Mouse (Mus musculus) spleen, postnatal 36 days (tissue): ENCODE measurements at regions not wholly inside any gene's neighbourhood (a gene's known extent, or its start where the extent isn't known, plus 50 kb on each side); places are given as distances from the start of the nearest gene placed in this dataset.
"Not testable (repeated sequence)": the region's sequence is repeated elsewhere in the genome, so short reads cannot be mapped to it uniquely, and the experiment has no call there.

ENCODE experiments used
- DNase-seq, 2 experiments: peaks; one replicate each; pipeline ENCODE4 v3.0.0; 2022; ENCODE audit warnings: low spot score in 2 of 2, mixed read lengths in 1 of 2

DNA sequence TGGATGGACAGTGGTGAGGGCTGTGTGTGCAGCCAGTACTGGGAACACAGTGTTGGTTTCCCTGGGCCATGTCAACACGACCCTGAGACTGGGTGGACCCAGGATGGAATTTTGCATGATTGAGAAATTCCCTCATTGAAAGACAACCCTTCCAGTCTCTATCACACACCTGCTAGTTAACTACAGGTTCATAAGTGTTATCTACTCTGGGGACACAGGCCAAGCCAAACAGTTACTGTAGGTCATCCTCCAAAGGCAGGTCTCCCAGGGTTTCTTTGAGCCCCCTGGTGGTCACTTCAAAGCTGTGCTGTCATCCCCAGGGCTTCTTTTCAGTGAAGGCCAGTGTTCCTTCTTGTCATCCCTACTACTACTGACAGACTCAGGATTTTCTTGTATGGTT is 276.7 kb downstream of the Cyp26b1 start:
- no peak for DNase-seq

DNA sequence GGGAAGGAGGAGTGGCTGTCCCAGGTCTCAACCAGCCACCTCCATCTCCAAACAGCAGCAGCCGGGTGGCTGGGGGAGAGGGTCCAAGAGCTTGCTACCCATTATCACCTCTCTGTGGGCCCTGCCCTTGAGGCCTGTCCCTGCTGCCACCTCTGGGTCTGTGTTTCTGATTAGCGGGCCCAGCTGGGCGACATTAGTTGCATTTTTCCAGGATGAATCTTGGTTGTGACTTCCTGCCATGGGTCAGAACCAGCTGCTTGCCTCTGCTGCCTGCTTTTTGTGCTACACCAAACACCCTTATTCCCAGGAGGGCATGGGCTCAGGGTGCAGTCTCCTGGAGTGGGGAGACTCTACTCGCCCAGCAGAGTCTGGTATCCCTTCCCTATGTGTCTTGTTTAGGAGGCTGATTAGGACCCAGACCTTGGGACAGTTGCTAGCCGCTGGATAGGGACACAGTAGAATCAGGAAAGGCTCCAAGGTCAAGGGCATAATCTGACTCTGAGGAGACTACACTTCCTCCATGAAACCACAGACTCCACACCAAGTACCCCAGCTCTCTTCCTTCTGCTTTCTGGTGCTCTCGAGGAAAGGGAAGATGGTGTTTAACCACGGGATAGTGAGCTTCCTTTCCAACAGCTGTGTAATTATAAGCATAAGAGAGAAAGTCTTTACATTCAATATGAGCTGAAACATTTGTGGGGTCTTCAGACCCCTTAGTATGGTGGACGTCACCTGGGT is 278.4 kb downstream of the Cyp26b1 start:
- DNase-seq, result no peak

DNA sequence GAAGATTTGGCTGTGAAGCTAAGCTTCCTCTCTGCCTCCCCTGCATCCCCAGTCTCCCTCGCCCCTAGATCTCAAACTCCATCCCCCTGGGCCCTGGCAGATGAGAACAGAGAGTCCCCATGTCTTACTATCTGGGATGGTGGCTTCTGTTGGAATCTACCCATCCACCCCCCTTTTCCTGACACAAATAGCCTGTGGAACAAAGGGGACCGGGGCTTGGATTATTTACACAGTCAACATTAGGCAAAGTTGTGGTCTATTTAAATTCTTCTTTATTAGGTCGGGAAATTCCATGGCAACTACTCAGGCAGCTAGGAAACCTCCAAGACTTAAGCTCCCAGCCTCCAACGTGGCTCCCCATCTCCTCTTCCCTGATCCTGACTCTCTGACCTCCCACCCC is 279.9 kb downstream of the Cyp26b1 start:
- DNase-seq, result no peak

DNA sequence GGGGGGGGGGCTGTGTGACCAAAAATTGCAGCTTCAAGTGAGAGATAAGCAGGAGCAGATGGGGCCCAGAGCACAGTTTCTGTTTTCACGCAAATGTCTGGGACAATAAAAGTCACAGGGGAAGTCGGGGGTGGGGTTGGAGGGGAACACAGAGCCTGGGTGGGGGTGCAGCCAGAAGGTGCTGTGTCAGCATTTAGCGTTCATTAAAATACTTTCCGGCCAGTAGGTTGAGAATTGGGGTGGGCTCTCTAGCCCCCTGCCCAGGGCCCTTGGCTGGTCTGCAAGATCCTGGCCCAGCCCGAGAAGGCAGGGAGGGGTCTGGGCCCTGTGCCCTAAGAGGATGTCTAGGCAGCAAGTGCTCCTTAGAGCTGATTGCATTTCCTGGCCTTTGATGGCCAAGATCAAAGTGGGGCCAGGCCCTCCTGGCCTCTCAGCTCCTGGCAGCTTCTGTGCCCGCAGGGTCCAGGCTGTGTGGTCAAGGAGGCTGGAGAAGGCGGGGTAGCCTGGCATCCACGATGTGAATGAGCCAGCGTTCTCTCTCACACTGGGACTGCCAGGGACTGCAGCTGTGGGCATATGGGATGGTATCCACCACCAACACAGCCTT is 283.0 kb downstream of the Cyp26b1 start:
- no peak for DNase-seq

DNA sequence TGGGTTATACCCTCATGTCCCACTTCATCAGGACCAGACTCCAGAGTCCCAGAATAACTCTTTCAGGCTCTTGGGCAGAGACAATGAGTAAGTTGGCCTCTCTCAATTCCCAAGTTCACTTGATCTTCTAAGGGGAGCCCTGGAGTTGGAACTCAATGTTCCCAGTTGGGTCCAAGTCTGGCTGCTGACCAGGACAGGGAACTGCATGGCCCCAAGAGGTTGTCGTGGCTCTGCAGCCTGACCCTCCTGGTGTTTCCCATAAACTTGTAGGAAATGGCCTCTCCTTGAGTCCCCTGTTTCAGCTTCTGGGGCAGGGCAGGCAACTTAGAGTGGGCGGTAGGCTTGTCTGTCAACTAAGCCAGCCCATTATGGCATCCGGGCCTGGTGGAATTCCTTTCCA is 286.2 kb downstream of the Cyp26b1 start:
- no peak for DNase-seq

DNA sequence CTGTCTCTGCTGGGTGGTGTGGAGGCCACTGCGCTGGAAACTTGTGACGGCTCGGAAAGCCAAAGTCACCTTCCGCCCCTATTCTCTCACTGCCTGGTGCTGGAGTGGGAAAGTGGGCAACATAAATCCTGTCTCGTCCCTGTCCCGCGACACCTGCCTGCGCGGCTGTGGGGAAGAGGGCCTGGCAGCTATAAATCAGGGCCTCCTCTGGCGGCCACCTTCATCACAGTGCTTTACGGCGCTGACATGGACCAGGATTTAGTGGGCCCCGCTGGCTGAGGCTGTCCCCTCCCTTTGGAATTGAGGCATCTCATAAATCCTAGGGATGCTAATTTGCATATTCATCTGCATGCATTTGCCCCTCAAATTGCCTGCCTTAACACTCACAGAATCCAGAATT is 287.1 kb downstream of the Cyp26b1 start:
- no peak for DNase-seq

DNA sequence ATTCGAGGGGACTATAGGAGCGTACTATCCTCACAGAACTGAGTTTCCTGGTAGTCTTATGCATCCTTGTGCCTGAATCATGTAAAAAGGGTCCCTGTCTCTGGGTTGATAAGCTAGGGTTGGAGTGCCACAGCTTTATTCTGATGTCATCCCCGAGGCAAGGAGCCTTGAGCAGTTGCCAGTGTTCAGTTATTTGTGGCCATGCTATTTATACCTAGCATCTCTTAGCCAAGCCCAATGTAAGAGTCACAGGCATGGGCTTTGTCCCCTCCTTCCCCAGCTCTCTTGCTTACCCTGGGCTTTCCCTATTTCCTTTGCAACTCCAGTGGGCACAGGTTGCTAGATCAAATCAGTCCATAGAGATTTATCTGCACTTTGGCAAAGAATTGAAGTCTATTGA is 288.6 kb downstream of the Cyp26b1 start:
- DNase-seq, result no peak

DNA sequence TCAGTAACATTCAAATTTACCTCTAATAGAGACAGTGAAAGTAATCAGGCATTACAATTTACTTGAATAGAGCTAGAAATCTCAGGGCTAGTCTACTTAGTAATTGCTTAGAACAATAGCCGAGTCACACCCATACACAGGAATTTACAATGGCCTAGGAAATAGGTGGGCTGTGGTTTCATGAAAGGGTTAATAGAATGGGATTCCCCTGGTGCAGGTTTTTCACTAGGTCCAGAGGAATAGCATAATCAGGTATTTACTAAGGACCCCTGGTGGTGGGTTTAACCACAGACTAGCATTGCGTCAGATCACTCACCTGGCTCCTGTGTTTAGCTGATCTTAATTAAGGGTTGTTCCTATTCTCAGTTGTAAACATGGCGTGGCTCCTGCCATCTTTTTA is 290.8 kb downstream of the Cyp26b1 start:
- not testable (repeated sequence) for DNase-seq

DNA sequence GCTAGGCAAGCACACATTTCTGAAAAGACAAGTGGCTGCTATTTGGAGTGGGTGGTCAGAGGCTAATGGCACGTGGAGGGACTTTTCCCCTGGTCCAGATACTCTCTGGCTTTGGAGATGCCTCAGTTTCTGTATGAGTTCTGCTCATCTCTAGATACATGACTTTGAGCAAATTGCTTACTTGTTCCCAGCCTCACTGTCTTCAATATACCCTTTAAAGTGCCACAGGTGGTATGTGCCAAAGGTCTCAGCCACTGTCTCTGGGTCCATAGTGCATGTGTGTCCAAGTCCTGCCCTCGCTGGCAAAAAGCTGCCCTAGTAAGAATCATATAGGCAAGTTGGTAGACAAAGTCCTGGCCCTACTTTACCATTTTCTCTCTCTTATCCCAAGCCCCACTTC is 291.5 kb downstream of the Dysf start:
- DNase-seq, result no peak

DNA sequence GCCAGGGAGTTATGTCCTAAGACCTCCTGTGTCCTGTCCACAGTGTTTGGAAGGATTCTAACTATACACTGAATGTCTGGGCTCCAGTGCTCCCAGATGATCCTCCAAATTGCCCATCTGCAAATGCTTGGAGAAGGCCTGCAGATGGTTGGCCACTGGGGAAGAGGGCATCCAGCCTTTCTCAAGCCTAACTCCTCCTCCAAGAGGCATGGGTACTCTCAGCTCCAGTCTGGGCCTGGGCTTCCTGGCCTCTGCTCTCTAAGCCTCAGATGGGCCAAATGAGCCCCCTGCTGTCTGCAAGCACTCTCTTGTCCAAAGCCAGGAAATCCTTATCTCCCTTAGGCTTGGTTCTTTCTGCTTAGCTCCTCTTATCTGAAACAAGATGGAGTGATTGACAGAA is 290.8 kb downstream of the Dysf start:
- DNase-seq, result no peak

DNA sequence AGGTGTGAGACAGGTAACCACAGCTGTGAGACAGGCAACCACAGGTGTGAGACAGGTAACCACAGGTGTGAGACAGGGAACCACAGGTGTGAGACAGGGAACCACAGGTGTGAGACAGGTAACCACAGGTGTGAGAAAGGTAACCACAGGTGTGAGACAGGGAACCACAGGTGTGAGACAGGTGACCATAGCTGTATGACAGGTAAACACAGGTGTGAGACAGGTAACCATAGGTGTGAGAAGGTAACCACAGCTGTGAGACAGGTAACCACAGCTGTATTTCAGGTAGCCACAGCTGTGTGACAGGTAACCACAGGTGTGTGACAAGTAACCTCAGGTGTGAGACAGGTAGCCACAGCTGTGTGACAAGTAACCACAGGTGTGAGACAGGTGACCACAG is 265.5 kb downstream of the Dysf start:
- not testable (repeated sequence) for DNase-seq

DNA sequence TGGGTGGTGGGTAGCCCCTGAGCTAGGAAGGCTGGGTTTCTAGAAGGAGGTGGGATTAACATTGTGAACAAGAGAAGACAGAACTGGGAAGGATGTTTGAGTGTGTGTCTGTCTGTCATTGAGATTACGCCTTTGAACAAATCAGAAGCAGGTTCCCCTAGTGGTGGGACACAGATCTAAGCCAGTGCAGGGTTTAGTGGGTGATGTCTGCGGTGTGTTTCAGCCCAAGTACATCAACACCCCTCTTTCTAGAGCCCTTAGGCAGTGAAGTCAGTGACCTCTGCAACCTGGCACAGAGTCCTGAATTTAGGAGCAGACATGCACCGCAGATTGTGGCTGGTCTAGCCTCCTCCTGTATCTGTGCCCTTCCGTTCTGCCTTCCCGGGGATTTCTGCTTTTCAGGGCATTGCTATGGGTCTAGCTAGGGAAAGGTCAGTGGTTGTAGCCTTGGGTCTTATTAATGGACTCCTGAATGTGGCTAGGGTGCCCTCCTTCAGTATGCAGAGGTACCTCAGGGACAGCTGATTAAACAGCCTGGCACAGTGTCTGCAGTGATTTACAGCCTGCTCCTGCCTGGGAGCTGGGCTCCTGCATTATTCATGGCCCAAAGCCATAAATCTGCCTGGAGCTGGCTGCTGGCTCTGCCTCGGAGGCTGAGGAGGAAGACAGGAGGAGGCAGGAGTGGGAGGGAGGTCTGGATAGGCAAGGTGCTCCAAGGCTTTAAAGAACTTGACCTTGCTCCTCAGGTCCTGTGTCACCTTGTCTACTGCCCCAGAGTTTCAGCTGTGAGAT is 264.3 kb downstream of the Dysf start:
- no peak for DNase-seq

DNA sequence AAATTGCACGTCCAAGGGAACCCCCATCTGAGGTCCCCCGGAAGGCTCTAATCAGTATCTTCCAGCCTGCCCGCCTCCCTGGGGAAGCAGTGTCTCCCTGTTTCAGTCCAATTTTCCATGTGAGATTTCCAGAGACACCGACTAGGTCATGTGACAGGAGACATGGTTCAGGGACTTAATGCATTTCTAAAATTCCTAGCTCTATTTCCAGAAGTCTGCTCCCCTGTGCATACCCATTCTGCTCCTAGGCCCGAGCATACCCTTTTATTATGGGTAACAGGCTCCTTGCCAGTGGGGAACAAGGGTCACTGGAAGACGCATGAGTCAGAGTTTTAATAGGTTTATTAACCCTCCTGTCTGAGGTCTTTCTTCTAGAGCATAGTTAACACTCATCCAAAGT is 263.6 kb downstream of the Dysf start:
- DNase-seq, result no peak

DNA sequence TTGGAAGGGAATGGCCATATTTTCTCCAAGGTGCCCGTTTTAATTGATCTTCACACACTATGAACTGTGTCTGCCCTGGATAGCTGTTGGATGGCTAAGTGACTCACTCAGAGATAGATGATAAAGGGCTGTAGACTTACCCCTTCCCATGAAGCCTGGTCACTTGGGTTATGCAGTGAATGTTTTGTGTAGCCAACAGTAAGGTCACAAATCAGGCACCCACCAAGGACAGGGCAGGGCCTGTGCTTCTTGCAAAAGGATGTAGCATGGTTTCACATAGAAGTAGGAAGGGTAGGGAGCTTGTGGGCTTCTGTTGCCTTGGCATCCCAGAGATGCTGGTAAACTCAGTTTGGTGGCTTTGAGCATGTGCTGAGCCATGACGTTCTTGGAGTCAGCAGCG is 263.1 kb downstream of the Dysf start:
- no peak for DNase-seq

DNA sequence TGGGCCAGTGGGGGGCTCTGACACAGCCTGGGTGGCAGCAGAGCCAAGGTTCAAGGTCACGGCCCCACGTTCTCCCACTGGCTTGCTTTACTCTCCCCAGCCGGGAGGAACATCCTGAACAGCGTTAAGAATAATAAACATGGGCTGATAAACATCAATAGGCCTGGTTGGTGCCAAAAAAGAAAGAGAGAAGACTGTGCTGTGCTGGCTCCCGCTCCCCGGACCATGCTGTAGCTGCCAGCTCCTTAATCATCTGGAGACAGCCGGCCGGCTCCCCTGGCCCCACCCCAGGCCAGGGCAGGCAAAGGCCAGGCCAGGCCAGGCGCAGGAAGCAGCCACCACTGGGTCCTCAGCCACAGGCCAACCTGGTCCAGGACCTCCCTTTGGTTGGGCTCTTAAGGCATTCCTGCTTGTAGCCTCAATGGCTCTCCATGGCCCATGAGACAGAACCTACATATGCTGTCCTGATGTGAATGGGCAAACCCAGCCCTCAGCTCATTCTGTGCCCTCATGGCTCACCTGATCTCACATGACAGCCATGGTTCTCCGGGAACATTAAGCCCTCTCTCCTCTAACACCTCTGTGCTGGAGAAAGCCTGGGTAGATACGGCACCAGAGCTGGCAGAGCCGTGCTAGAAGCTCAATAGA is 262.3 kb downstream of the Dysf start:
- DNase-seq, result no peak

DNA sequence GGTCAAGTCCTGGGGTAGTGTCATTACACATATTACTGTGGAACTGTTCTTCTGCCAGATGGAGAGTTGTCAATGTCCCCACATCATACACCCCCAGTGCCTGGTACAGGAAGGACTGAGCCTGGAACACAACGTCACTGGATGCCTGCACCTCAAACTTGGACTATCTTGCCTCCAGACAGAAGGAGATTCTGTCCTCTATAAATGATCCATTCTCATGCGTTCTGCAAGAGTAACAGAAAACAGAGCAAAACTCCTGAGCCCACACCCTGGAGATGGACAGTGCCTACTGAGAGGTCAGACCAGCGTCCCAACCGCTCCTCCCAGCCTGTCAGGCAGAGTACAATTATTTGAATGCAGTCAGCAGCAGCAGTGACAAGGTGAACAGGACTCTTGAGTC is 261.1 kb downstream of the Dysf start:
- DNase-seq, result no peak

DNA sequence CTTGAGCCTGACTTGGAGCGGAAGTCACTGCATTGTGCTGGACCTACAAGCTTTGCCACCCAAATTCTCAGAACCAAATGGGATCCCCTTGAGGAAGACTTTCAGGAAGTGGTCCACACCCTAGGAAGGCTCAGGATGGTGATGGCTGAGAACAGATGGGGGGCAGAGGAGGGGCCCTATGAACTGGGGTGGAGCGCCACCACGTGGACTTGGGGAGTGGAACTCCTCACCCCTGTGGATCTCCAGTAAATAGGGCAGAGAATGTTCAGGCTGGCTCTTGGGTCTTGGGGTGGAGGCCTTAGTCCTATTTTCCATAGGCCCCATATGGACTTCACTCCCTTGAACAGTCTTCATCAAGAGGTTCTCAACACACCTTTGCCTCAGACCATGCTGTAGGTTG is 260.6 kb downstream of the Dysf start:
- DNase-seq, result no peak

DNA sequence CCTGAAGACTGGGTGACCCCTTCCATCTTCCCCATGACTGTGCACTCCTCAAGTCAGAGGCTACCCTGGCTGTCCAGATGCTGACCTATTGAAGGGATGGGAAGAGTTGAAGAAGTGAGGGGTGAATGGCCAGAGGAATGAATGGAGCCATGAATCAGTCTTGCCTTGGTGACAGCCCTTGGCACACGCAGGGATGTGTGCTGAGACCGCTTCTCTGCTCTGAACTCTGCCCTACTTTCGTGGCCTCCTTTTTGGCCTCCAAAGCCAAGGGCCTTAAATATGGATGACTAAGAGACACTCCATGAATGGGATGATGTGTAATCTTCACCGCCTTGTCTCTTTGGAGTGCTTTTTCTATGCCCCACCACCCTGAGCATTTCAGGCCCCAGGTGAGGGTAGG is 259.7 kb downstream of the Dysf start:
- no peak for DNase-seq

DNA sequence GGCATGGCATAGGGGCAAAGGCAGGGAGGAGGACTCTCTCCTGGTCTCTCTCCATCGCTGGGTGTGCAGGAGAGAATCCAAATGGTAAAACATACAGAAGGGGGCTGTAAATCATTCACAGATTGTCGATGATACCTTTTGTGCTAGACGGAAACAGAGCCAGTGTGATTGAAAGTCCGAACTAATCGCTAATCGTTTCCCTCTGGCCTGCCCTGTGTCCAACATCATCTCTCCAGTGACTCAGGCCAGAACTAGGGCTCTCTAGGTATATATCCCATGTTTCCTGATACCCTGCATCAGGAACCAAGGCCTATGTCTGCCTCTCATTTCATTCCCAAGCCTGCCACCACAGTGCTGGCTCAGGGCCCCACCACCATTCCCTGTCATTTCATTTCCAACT is 259.1 kb downstream of the Dysf start:
- no peak for DNase-seq

DNA sequence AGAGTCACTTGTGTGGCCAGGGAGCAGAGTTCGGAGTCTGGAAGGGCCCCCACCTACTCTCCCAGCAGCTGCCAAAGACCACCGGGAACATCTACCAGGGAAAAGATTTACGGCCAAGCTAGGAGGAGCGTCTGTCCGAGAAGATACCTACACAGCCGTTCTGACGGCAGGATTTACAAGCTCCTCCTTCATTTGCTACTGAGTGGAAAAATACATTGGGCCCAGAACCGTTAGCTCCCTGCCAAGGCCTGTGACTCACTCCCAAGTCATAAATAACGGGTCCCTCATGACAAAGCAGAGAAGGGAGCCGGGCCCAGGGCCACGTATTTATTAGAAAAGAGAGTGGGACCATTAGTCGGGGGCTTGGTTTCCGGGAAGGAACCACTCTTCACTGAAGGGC is 258.3 kb downstream of the Dysf start:
- no peak for DNase-seq

DNA sequence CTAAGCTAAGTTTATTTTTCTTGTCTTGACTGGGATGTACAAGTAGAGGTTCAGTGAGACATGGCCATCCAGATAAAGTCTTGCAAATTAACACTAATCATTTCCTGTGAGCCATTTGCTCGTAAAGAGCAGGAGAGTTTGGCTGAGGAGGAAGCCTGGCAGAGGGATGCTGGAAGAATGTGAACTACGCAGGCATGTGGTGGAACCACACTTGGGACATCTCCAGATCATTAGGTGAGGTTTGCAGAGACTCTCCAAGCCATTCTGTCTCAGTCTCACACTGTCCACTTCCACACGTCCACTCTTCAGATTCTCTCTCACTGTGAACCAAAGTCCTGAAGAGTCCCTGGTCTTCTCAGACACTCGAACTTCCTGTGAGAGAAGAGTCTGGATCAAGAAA is 256.3 kb downstream of the Dysf start:
- no peak for DNase-seq

DNA sequence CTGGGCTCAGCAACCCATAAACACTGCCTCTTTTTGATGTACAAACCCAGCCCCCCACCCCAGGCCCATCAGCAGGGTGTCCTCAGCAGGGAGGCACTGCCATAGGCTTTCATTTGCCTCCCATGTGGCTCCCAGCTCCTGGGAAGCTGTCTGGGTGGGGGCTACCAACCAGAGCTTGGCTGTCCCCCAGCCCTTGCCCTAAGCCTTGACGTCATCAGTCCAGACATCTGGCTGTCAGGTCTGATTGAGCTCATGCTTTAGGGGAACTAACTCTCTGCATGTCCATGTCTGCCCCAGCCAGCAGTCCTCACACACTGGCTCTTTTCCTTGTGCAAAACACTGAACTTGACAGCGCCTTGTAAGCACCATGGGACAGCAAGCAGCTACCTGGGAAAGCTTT is 255.3 kb downstream of the Dysf start:
- no peak for DNase-seq

DNA sequence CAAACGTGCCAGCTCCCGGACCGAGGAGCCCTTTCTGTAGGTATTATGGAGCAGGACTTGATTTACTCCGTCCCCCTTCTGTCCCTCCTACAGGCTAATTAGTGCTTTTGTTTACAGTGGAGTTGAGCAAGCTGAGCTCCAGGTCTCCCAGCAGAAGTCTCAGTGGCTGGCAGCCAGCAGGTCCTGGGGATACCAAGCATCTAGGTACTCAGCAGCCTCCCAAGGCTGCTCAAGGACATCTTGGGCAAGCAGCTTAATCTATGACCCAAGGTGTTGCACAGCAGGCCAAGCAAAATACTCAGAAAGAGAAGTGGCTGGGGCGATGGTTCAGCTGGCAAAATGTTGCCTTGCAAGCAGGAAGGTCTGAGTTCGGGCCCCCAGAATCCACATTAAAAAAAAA is 254.4 kb downstream of the Dysf start:
- DNase-seq, result no peak
